Mouse (Mus musculus) heart, embryonic 14.5 days (tissue): ENCODE results near the gene Robo2. TPM values are rescaled to one million over a fixed set of nuclear protein-coding genes. Genes with fewer than 3 reads are reported as not detected.
A peak's percentile ranks its signal among the peaks of the same experiment; 100 is the strongest.

ENCODE experiments used
- ATAC-seq: fragments of 200-750 bp; cut with Nextera tagmentation; 2 replicates; pipeline ENCODE4 v1.8.0; 2017; ENCODE audit warnings: low read depth, moderate TSS enrichment; ENCODE audit not compliant: insufficient number of reproducible peaks, insufficient read depth, low FRiP score
- H3K27ac ChIP-seq, 2 experiments: fragments of 200-500 bp in 1 of 2; fragments of 300-500 bp in 1 of 2; sonication (generic) in 1 of 2; replicated peaks in 1 of 2; 2 replicates each; pipeline ENCODE4 v1.5.1; 2012 to 2014; ENCODE audit warnings: low read depth in 2 of 2, low read length in 2 of 2, control low read depth in 1 of 2, mild to moderate bottlenecking in 1 of 2, mixed read lengths in 1 of 2; ENCODE audit not compliant: control insufficient read depth in 1 of 2, insufficient read depth in 1 of 2
- H3K27me3 ChIP-seq: fragments of 300-500 bp; sonication (generic); 2 replicates; pipeline ENCODE4 v1.6.1; 2014; ENCODE audit warnings: mild to moderate bottlenecking, low read length, control low read depth; ENCODE audit not compliant: control insufficient read depth, insufficient read depth
- H3K36me3 ChIP-seq: fragments of 300-500 bp; sonication (generic); 2 replicates; pipeline ENCODE4 v1.6.1; 2014; ENCODE audit warnings: mild to moderate bottlenecking, control low read depth, low read length, mixed read lengths; ENCODE audit not compliant: control insufficient read depth, insufficient read depth
- H3K4me1 ChIP-seq, 2 experiments: fragments of 200-500 bp in 1 of 2; fragments of 300-500 bp in 1 of 2; sonication (generic) in 1 of 2; 2 replicates each; pipeline ENCODE4 v1.6.1; 2012 to 2014; ENCODE audit warnings: low read length in 2 of 2, control low read depth in 1 of 2, mixed read lengths in 1 of 2; ENCODE audit not compliant: control insufficient read depth in 2 of 2, insufficient read depth in 2 of 2
- H3K4me2 ChIP-seq: fragments of 300-500 bp; sonication (generic); 2 replicates; pipeline ENCODE4 v1.6.1; 2014; ENCODE audit warnings: mild to moderate bottlenecking, low read length
- H3K4me3 ChIP-seq, 2 experiments: fragments of 200-500 bp in 1 of 2; fragments of 300-500 bp in 1 of 2; sonication (generic) in 1 of 2; 2 replicates each; pipeline ENCODE4 v1.5.1; 2012 to 2014; ENCODE audit warnings: low read length in 2 of 2, mild to moderate bottlenecking in 2 of 2, control low read depth in 1 of 2, low read depth in 1 of 2, moderate library complexity in 1 of 2; ENCODE audit not compliant: control insufficient read depth in 1 of 2, insufficient read depth in 1 of 2
- H3K9ac ChIP-seq: fragments of 300-500 bp; sonication (generic); 2 replicates; pipeline ENCODE4 v1.6.1; 2014; ENCODE audit warnings: mild to moderate bottlenecking, low read length
- H3K9me3 ChIP-seq: fragments of 300-500 bp; sonication (generic); 2 replicates; pipeline ENCODE4 v1.6.1; 2016; ENCODE audit warnings: low read length, control low read depth; ENCODE audit not compliant: control insufficient read depth
- WGBS: fragments of 180-500 bp; shearing (Covaris S2); extraction: QIAGEN DNeasy Blood & Tissue Kit; methylation state at CpG from one replicate; pipeline ENCODE4 v1.1.7; 2014; 5-methylcytosine and 5-hydroxymethylcytosine counted together
- microRNA counts: library from miRNA; unstranded; fragments of <30 nt; microRNA quantifications from one replicate; lab custom pipeline; 2016
- microRNA-seq: library from miRNA; unstranded; fragments of <30 nt; microRNA quantifications from one replicate; pipeline ENCODE4, GENCODE M21; 2016
- polyA plus RNA-seq: library from polyadenylated mRNA; unstranded; fragments of >200 nt; fragmentation: Nextera tagmentation; extraction: Ambion mirVana; gene quantifications from 2 replicates; pipeline ENCODE4 v1.2.1, GENCODE M21; 2014

Gene Robo2
- polyA plus RNA-seq, 1 experiment from 2014 or later = 8.1 TPM

- Histone ChIP-seq H3K4me3 (no peak overlapping the region), H3K36me3 (no peaks in the 10 kb centered on the region), H3K27ac (no peak overlapping the region), H3K4me1 (no peaks in the 10 kb centered on the region), H3K9ac (no peak overlapping the region), H3K4me2 (no peak overlapping the region), H3K27me3 (no peaks in the 10 kb centered on the region), H3K9me3 (no peaks in the 10 kb centered on the region)
- 89% methylated on average over 3 of the region's 3 CpGs for WGBS
- ATAC-seq = no peak
These were observed 555.8 kb downstream of the Robo2 start for GRCm38 (mm10) chr16:73855821-73856220.

MicroRNAs within 50 kb of the gene (microRNA counts, 519-probe panel; counts per million panel counts)
- 322 counts per million, percentile 70 among the panel's probes with 10 or more counts for microRNA mmu-miR-691 (lab: Ali Mortazavi, UCI)

Small RNA genes within 50 kb of the gene (microRNA-seq; reads per million reads assigned to microRNA genes)
- not detected for gene Gm24272
- not detected for gene Mir691
